Mouse (Mus musculus) ovary, postnatal 10 days (tissue): ENCODE data around the gene Mtmr11.

Experiments
- DNase-seq: peaks from one replicate; pipeline ENCODE4 v3.0.0; 2022; ENCODE audit warnings: low spot score

Gene Mtmr11

GRCm38 (mm10) chr3:96161869-96162840 lies at the start of gene Mtmr11:
Gene Mtmr11, plus strand, starts transcription at chr3:96162004.
- no peak for DNase-seq

- no peak for DNase-seq
Measured at GRCm38 (mm10) chr3:96113251-96113650, 48.6 kb upstream of the Mtmr11 start.

- DNase-seq: no peak
Measured at GRCm38 (mm10) chr3:96118142-96118541, 43.7 kb upstream of the Mtmr11 start.

GRCm38 (mm10) chr3:96118702-96119101 lies 43.1 kb upstream of the Mtmr11 start:
- no peak for DNase-seq

GRCm38 (mm10) chr3:96124235-96124634 lies 37.6 kb upstream of the Mtmr11 start:
- no peak for DNase-seq

- DNase-seq: no peak
Measured at GRCm38 (mm10) chr3:96128128-96128527, 33.7 kb upstream of the Mtmr11 start.

GRCm38 (mm10) chr3:96132478-96132877 lies 29.3 kb upstream of the Mtmr11 start:
- DNase-seq: no peak

GRCm38 (mm10) chr3:96133327-96133905 lies 28.4 kb upstream of the Mtmr11 start:
- DNase-seq: no peak

GRCm38 (mm10) chr3:96135011-96135410 lies 26.8 kb upstream of the Mtmr11 start:
- DNase-seq: no peak

- DNase-seq: no peak
Measured at GRCm38 (mm10) chr3:96147950-96148349, 13.9 kb upstream of the Mtmr11 start.

- no peak for DNase-seq
Measured at GRCm38 (mm10) chr3:96151836-96152235, 10.0 kb upstream of the Mtmr11 start.

GRCm38 (mm10) chr3:96152611-96153010 lies 9.2 kb upstream of the Mtmr11 start:
- no peak for DNase-seq

GRCm38 (mm10) chr3:96155501-96155900 lies 6.3 kb upstream of the Mtmr11 start:
- no peak for DNase-seq

GRCm38 (mm10) chr3:96159820-96160219 lies 2.0 kb upstream of the Mtmr11 start:
- DNase-seq: no peak

- DNase-seq: no peak
Measured at GRCm38 (mm10) chr3:96160222-96160802, 1.5 kb upstream of the Mtmr11 start.

- DNase-seq: no peak
Measured at GRCm38 (mm10) chr3:96160803-96161516, 844 bp upstream of the Mtmr11 start.

GRCm38 (mm10) chr3:96163040-96163439 lies 1.2 kb downstream of the Mtmr11 start:
- no peak for DNase-seq

GRCm38 (mm10) chr3:96168466-96169158 lies 6.8 kb downstream of the Mtmr11 start:
- no peak for DNase-seq

GRCm38 (mm10) chr3:96170276-96170675 lies 8.5 kb downstream of the Mtmr11 start:
- no peak for DNase-seq

GRCm38 (mm10) chr3:96170976-96171545 lies 9.3 kb downstream of the Mtmr11 start:
- no peak for DNase-seq

GRCm38 (mm10) chr3:96171583-96172196 lies 9.9 kb downstream of the Mtmr11 start:
- no peak for DNase-seq
